Mouse (Mus musculus): Measurements from ENCODE around the gene Lcn8. TPM values are rescaled to one million over a fixed set of nuclear protein-coding genes. Genes with fewer than 3 reads are reported as not detected.

Gene Lcn8
- polyA plus RNA-seq, 1 experiment, result not detected

Other genes with a start within 250 kb of the Lcn8 start
- gene Fut7, start 229.9 kb upstream of the Lcn8 start, polyA plus RNA-seq (2012; fragmentation: generic; extraction: Trizol), result 0.08 TPM
- 9.8 TPM for gene Abca2, start 224.4 kb upstream of the Lcn8 start, polyA plus RNA-seq (2012; fragmentation: generic; extraction: Trizol)
- gene Clic3, start 196.3 kb upstream of the Lcn8 start, polyA plus RNA-seq (2012; fragmentation: generic; extraction: Trizol), result 13.5 TPM
- gene Paxx, start 192.0 kb upstream of the Lcn8 start, polyA plus RNA-seq (2012; fragmentation: generic; extraction: Trizol), result 64.3 TPM
- gene Ptgds, start 183.1 kb upstream of the Lcn8 start, polyA plus RNA-seq (2012; fragmentation: generic; extraction: Trizol), result 9.8 TPM
- not detected for gene Lcn12, start 159.2 kb upstream of the Lcn8 start, polyA plus RNA-seq (2012; fragmentation: generic; extraction: Trizol)
- 53.6 TPM for gene Fbxw5, start 152.4 kb upstream of the Lcn8 start, polyA plus RNA-seq (2012; fragmentation: generic; extraction: Trizol)
- gene C8g, start 151.4 kb upstream of the Lcn8 start, polyA plus RNA-seq (2012; fragmentation: generic; extraction: Trizol), result 0.74 TPM
- 40.4 TPM for gene Traf2, start 106.2 kb upstream of the Lcn8 start, polyA plus RNA-seq (2012; fragmentation: generic; extraction: Trizol)
- gene Edf1, start 95.3 kb upstream of the Lcn8 start, polyA plus RNA-seq (2012; fragmentation: generic; extraction: Trizol), result 513 TPM
- 8.7 TPM for gene Mamdc4, start 78.3 kb upstream of the Lcn8 start, polyA plus RNA-seq (2012; fragmentation: generic; extraction: Trizol)
- gene Phpt1, start 77.9 kb upstream of the Lcn8 start, polyA plus RNA-seq (2012; fragmentation: generic; extraction: Trizol), result 108 TPM
- 1.0 TPM for gene Ajm1, start 71.4 kb upstream of the Lcn8 start, polyA plus RNA-seq (2012; fragmentation: generic; extraction: Trizol)
- gene Rabl6, start 44.6 kb upstream of the Lcn8 start, polyA plus RNA-seq (2012; fragmentation: generic; extraction: Trizol), result 76.5 TPM
- 0.13 TPM for gene Ccdc183, start 35.4 kb upstream of the Lcn8 start, polyA plus RNA-seq (2012; fragmentation: generic; extraction: Trizol)
- 32.6 TPM for gene Tmem141, start 31.1 kb upstream of the Lcn8 start, polyA plus RNA-seq (2012; fragmentation: generic; extraction: Trizol)
- gene Fcna, start 25.1 kb upstream of the Lcn8 start, polyA plus RNA-seq (2012; fragmentation: generic; extraction: Trizol), result 0.10 TPM
- gene Lcn5, start 4.8 kb downstream of the Lcn8 start, polyA plus RNA-seq (2012; fragmentation: generic; extraction: Trizol), result not detected
- not detected for gene Lcn6, start 23.7 kb downstream of the Lcn8 start, polyA plus RNA-seq (2012; fragmentation: generic; extraction: Trizol)
- not detected for gene Lcn10, start 29.6 kb downstream of the Lcn8 start, polyA plus RNA-seq (2012; fragmentation: generic; extraction: Trizol)
- not detected for gene Obp2a, start 46.9 kb downstream of the Lcn8 start, polyA plus RNA-seq (2012; fragmentation: generic; extraction: Trizol)
- 0.31 TPM for gene Bmyc, start 53.6 kb downstream of the Lcn8 start, polyA plus RNA-seq (2012; fragmentation: generic; extraction: Trizol)
- not detected for gene Obp2b, start 83.9 kb downstream of the Lcn8 start, polyA plus RNA-seq (2012; fragmentation: generic; extraction: Trizol)
- gene Lcn3, start 112.4 kb downstream of the Lcn8 start, polyA plus RNA-seq (2012; fragmentation: generic; extraction: Trizol), result not detected
- gene Lcn11, start 123.9 kb downstream of the Lcn8 start, polyA plus RNA-seq (2012; fragmentation: generic; extraction: Trizol), result not detected
- 0.17 TPM for gene Gm13539, start 129.1 kb downstream of the Lcn8 start, polyA plus RNA-seq (2012; fragmentation: generic; extraction: Trizol)
- not detected for gene Glt6d1, start 162.7 kb downstream of the Lcn8 start, polyA plus RNA-seq (2012; fragmentation: generic; extraction: Trizol)
- not detected for gene Lcn9, start 170.0 kb downstream of the Lcn8 start, polyA plus RNA-seq (2012; fragmentation: generic; extraction: Trizol)
- not detected for gene Sohlh1, start 194.1 kb downstream of the Lcn8 start, polyA plus RNA-seq (2012; fragmentation: generic; extraction: Trizol)
- gene Kcnt1, start 210.6 kb downstream of the Lcn8 start, polyA plus RNA-seq (2012; fragmentation: generic; extraction: Trizol), result not detected